Mouse (Mus musculus) activated CD4-positive, CD25-positive, alpha-beta regulatory T cell, adult 4 months (primary cell): Measurements from ENCODE around the gene Ankrd34b. TPM values are rescaled to one million over a fixed set of nuclear protein-coding genes. Genes with fewer than 3 reads are reported as not detected.
A peak's percentile ranks its signal among the peaks of the same experiment; 100 is the strongest.

Experiments used
- ATAC-seq: one replicate; pipeline ENCODE4 v1.8.0; 2017
- polyA plus RNA-seq, 2 experiments: library from polyadenylated mRNA; unstranded; fragments of 100-300 nt; shearing (Covaris generic); gene quantifications; one replicate each; pipeline ENCODE4 v1.2.1; 2017

Gene Ankrd34b
- under 1 TPM in 1 of 2 experiments, not detected in 1; 0.15 TPM for polyA plus RNA-seq

GRCm38 (mm10) chr13:92425758-92426264, at the start of gene Ankrd34b:
Ankrd34b (plus strand) TSS chr13:92425896.
- ATAC-seq: peak; percentile 61

DNA sequence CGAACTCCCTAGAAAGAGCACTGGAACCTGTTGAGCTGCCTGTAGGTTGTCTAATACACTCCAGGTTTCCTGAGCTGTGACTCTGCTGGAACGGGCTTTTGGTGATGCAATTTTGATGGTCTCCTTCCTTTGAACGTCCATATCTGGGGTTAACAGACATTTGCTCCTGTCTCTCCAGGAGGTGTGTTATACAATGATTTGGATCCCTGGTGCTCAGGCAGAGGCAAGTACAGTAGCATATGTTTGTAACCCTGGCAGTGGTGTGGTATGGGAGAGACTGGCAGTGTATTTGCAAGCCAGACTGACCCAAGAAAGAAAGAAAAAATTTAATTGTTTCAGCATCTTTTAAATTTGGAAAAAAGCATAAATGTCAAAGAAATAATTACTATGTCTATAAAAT, 38.3 kb upstream of the Ankrd34b start:
- ATAC-seq: no peak

DNA sequence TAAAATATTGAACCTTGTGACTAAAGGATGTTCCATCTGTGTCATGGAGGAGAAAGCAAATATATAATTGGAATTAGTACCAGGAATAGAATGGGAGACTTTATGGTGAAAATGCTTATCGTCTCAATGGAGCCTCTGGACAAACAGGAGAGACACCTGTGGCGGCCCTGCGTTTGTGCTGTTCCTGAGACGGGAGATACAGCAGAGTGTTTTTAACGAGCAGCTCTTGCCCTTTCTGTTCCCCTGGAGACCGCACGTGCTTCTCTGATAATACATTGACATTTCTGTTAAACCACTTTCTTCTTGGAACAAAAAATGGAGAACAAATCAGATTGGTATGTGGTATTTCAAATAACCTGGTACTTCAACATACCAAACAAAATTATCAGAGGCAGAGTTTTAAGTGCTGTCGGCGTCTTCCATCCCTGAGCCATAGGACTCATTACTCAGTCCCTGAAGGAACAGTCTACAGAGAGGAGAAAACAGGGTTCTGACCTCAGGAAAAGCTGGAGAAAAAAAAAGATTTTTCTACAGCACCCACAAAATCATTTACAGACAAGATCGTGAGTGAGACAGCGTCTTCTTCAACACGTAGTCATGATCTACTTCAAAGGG, 32.5 kb upstream of the Ankrd34b start:
- ATAC-seq: no peak

DNA sequence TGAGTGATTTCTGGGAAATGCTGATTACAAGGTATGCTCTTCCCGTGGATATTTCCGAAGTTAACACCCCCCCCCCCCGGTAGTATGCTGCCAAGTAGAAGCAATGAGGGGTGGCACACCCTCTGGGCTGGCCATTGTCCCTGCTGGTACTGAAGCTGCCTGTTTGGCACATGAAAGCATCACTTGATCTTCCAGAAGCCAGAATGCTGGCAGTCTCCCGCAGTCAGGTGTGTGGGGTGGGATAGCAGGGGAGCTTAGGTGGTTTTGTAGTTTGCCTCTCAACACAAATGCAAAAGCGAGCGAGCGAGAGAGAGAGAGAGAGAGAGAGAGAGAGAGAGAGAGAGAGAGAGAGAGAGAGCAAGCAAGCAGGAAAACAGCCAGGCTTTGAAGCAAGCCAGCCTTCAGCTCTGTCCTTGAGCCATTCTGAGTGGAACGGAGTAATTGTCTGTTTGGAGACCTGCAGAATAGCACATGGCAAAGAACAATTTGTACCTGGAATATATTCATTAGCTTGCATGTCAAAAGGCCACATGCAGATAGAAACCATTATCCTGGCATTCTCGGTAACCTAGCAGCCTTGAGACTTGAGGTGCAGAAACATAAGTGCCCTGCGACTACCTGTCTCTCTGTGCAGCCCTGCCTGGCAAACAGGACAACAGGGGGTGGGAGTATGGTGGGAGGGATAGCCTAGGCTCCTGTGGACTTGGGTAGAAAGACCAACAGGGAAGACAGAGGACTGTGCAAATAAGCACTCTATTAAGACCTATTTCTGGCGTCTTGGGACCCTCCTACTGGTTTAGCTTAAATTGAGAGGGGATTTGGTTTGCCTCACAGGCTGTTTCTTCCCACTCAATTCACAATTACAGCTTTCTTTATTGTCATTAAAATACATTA, 27.0 kb upstream of the Ankrd34b start:
- ATAC-seq: no peak

DNA sequence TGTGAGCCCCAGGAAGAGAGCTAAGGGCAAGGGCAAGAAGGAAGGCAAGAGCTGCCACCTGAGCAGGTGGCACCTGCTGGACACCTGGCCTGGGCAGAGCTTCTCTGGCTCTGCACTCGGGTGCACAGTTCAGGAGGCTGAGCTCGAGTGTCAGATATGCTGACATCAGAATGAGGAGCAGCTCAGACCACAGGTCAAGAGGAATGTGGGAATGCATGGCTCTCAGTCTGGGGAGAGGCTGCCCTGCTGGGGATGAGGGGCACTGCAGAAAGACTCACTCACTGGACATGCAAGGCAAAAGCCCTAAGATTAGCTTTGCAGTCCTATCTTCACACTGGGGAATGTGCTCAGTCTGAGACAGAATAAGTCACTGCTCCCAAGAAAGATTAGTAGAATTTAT, 23.6 kb upstream of the Ankrd34b start:
- ATAC-seq: no peak

GRCm38 (mm10) chr13:92403496-92403895, 22.2 kb upstream of the Ankrd34b start:
- ATAC-seq: no peak

- no peak for ATAC-seq
These were observed 15.2 kb upstream of the Ankrd34b start for GRCm38 (mm10) chr13:92410486-92410885.

DNA sequence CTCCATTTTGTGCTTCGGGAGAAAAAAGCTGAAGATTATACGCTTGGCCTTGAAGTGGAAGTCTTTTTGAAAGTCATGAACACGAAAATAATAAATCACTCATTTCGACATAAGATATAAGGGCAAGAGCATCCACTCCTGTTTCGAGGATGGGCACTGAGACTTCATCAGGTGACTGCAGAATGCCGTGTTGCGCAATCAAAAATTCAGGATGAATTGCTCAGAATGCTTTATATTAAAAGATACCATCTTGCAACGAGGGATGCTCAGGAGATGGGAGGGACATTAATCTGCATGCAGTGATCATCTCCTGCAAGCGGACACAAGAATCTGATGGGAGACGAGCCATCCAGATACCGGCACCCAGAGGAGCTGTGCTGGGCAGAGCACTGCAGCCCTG, 6.1 kb upstream of the Ankrd34b start:
- ATAC-seq: no peak

GRCm38 (mm10) chr13:92423711-92424110, 2.0 kb upstream of the Ankrd34b start:
- no peak for ATAC-seq

DNA sequence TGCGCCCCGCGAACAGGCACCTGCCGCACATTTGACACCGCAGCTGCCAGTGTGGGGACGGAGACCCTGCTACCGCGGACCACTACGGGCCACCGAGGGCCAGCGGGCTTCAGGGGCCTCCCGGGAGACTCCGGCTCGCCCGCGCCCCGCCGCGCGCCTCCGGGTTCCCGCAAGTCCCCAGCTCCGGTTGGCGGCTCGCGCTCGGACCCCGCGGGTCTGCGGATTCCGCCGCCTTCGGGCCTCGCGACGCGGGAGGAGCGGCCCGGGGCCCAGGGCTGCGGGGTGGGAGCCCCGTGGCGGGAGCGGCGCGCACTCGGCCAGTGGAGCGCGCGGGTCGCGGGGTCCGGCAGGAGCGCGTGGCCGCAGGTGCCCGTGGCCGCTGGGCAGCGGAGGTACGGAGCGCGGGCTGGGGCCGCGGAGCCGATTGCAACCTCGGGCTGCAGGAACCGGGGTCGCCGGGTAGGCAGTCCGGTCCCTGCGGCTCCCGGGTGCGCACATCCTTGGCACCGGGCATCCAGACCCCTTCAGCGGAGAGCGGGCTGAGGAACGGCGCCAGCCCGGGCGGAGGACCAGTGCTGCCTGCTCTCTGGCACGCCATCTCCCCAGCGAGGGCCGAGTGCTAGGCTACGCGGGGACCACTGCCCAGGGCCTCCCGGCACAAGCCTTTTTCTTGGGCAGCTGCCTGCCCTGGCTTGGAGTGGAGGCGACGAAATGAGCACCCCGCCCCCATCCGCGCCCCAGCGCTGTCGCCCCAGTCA, 777 bp downstream of the Ankrd34b start:
- ATAC-seq: no peak

- no peak for ATAC-seq
These were observed 1.7 kb downstream of the Ankrd34b start for GRCm38 (mm10) chr13:92427351-92427855.

GRCm38 (mm10) chr13:92438656-92439055, 13.0 kb downstream of the Ankrd34b start:
- ATAC-seq: no peak

- no peak for ATAC-seq
These were observed 14.6 kb downstream of the Ankrd34b start for GRCm38 (mm10) chr13:92440286-92440685.

DNA sequence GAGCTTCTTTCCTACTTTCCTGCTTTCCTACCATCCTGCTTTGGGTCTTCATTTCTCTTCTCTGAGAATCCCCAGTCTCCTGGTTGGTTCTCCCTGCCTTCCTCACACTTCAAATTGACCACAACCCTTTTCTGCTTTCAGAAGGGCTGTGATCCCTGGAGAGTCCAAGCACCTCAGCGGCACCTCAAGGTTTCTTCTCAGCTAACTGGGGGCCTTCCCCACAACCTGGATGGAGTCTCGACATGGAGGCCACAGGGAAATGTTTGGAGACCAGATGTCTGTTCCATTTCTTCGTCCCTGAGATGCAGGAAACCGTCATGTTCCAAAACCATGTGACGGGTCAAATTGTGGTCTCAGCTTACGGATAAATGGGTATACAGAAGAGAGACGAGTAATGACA, 21.2 kb downstream of the Ankrd34b start:
- no peak for ATAC-seq

GRCm38 (mm10) chr13:92464698-92465097, 39.0 kb downstream of the Ankrd34b start:
- ATAC-seq: no peak

- ATAC-seq: no peak
These were observed 42.2 kb downstream of the Ankrd34b start for GRCm38 (mm10) chr13:92467891-92468290.

DNA sequence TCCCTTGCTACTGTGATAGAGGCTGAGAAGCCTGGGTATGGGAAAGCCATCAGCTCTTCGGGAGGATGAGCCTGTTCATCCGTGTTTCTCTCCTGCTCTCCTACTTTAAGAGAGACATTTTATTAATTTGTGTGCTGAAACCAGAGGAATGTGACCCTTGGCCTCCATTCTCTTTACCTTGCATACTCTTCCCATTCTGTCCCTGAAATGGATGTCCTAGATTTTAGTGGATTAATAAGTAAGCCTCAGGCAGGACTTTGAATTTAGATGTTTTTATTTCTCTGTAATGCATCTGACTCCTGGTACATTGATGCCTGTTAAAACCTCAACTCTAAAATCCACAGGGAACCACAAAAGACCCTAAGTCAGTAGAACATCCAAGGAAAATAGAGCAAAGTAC, 43.7 kb downstream of the Ankrd34b start:
- ATAC-seq: no peak

GRCm38 (mm10) chr13:92470151-92470550, 44.5 kb downstream of the Ankrd34b start:
- ATAC-seq: no peak

DNA sequence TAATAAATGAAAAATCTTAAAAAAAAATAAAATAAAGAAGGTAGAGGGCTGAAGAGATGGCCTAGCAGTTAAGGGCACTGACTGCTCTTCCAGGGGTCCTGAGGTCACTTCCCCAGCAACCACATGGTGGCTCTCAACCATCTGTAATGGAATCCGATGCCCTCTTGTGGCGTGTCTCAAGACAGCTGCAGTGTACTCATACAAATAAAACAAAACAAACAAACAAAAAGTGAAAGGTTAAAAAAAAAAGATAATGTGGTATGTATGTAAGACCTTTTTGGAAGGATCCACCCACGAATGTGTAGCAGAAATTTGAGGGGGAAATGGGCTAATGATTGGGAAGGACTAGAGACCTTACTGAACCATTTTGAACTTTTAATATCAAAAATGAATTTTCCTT, 57.7 kb downstream of the Ankrd34b start:
- ATAC-seq: peak; percentile 64

DNA sequence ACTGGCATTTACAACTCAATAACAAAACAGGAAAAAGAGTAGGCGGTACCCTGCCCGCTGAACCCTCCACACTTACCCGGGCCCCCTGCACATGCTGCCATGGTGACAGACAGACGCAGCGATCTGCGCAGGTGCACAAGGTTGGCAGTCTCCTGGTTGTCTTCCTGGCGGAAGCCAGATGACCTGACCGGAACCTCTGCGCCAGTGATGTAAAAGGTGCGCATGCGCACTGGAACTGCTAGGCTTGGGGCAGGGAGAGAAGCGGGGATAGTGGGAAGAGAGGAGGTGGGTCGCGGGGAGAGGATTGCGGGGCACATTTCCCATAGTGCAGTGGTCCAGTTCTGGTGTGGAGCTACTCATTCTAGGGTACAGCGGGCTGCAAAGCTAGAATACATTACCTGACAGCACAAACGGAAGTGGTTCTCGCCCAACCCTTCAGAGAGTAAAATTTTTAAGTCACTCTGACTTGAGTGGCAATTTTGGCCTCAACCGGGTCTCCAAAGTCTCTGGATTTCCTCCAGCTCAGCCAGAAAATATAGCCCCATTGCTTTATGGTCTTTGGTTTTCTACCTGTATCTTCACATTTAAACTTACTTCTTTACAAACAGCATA, 58.3 kb downstream of the Ankrd34b start, which contains the start of gene Fam151b:
Gene Fam151b (minus strand): TSS at position 164 of the 612 bp plus-strand sequence.
- peak; percentile 98 for ATAC-seq

- ATAC-seq: no peak
These were observed 65.1 kb downstream of the Ankrd34b start for GRCm38 (mm10) chr13:92490817-92491216.
